Mouse (Mus musculus) neural tube, embryonic 10.5 days (tissue): ENCODE measurements at regions not wholly inside any gene's neighbourhood (a gene's known extent, or its start where the extent isn't known, plus 50 kb on each side); places are given as distances from the start of the nearest gene placed in this dataset.

Experiments used
- DNase-seq: peaks from one replicate; pipeline ENCODE4 v3.0.0-alpha.2; 2017; ENCODE audit warnings: low spot score; ENCODE audit errors: extremely low spot score

DNA sequence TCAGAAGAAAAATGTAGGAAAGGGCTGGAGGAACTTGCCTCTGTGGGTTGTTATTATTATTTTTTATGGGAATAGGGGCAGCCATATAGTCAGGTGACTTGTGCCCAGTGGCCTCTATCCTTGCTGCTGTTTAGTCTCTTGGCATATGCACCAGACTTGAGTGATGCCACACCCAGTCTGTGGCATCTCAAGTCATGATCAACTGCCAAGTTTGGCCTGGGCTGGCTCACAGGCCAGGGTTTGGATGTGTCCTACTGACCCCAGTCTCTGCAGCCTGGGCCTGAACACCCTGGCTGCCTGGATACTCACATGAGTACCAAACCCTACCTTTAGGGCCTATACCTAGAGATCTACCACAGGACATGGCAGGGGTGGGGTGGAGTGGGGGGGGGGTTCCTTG is 133.8 kb downstream of the Cyp26a1 start:
- no peak for DNase-seq

GRCm38 (mm10) chr19:37836900-37837299 is 139.3 kb downstream of the Cyp26a1 start:
- DNase-seq: no peak
